Mouse (Mus musculus) myocyte (in vitro differentiated cells): ENCODE results near the gene Wdr66.

Source experiments
- CEBPB ChIP-seq: IDR thresholded peaks from 2 replicates; pipeline ENCODE4 v1.6.1; 2011; ENCODE audit warnings: mild to moderate bottlenecking, moderate library complexity; ENCODE audit not compliant: poor library complexity, insufficient read depth, severe bottlenecking
- E2F4 ChIP-seq: IDR thresholded peaks from one replicate; pipeline ENCODE4 v1.6.1; 2011; ENCODE audit warnings: mild to moderate bottlenecking, control low read depth, moderate library complexity; ENCODE audit not compliant: insufficient read depth
- MAX ChIP-seq: IDR thresholded peaks from one replicate; pipeline ENCODE4 v1.6.1; 2011; ENCODE audit warnings: low read depth, mild to moderate bottlenecking, control low read depth
- MYOD1 ChIP-seq, 3 experiments: IDR thresholded peaks; one replicate each; pipeline ENCODE4 v1.6.1; 2011; ENCODE audit warnings: control low read depth in 2 of 3, low read depth in 2 of 3, mild to moderate bottlenecking in 2 of 3, moderate library complexity in 1 of 3; ENCODE audit not compliant: insufficient read length in 2 of 3, control insufficient read depth in 1 of 3
- MYOG ChIP-seq, 3 experiments: IDR thresholded peaks; one replicate each; pipeline ENCODE4 v1.6.1; 2011; ENCODE audit warnings: control low read depth in 2 of 3, low read depth in 2 of 3, mild to moderate bottlenecking in 2 of 3; ENCODE audit not compliant: insufficient read length in 2 of 3, control insufficient read depth in 1 of 3, insufficient read depth in 1 of 3
- POLR2A ChIP-seq: IDR thresholded peaks from one replicate; pipeline ENCODE4 v1.6.1; 2011; ENCODE audit warnings: low read depth, mild to moderate bottlenecking, control low read depth, moderate library complexity; ENCODE audit not compliant: insufficient read length
- REST ChIP-seq: IDR thresholded peaks from one replicate; pipeline ENCODE4 v1.6.1; 2011; ENCODE audit warnings: mild to moderate bottlenecking, control low read depth, moderate library complexity; ENCODE audit not compliant: insufficient read depth, insufficient read length
- SRF ChIP-seq: IDR thresholded peaks from one replicate; pipeline ENCODE4 v1.6.1; 2011; ENCODE audit warnings: low read depth; ENCODE audit not compliant: control insufficient read depth, insufficient read length
- TCF12 ChIP-seq: IDR thresholded peaks from one replicate; pipeline ENCODE4 v1.6.1; 2011; ENCODE audit warnings: mild to moderate bottlenecking, control low read depth; ENCODE audit not compliant: poor library complexity, insufficient read depth, severe bottlenecking
- TCF3 ChIP-seq: IDR thresholded peaks from one replicate; pipeline ENCODE4 v1.6.1; 2011; ENCODE audit warnings: low read depth, control low read depth; ENCODE audit not compliant: insufficient read length
- USF1 ChIP-seq: IDR thresholded peaks from one replicate; pipeline ENCODE4 v1.6.1; 2011; ENCODE audit warnings: low read depth, mild to moderate bottlenecking, control low read depth, moderate library complexity

DNA sequence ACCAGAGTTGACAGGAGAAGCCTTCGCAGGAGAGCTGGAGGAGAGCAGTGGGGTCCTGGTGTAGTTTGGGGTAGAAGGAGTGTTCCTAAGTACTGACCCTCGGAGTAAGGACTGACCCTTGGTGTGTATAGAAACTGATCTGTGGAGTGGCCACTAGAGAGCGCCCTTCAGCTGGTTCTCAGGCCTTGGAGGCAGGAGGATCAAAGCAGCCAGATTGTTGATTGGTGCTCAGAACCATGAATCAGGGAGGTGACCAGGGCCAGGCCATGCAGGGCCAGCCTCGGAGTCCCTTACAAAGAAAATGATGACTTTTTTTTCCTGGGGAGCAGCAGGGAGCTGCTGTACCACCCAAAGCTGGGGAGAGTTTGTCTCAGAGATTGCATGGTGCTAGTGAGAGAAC lies 6.4 kb upstream of the Wdr66 start:
- TF ChIP-seq USF1 (no peak), POLR2A (no peak), MYOG (IDR thresholded peaks at IDR 0.05; ENCODE audit: control insufficient read depth in 1 of 3, insufficient read depth in 1 of 3, insufficient read length in 2 of 3, low read depth in 2 of 3) (no peak), MYOD1 (IDR thresholded peaks at IDR 0.05; ENCODE audit: control insufficient read depth in 1 of 3, insufficient read length in 2 of 3, low read depth in 2 of 3) (no peak), MAX (no peak), TCF12 (no peak), CEBPB (no peak), E2F4 (no peak), REST (no peak), SRF (no peak), TCF3 (no peak)
